Mouse (Mus musculus) kidney, adult 2 months (tissue): ENCODE data around the gene Smarcb1.

Experiments
- CTCF ChIP-seq: fragments of 200-500 bp; conservative IDR thresholded peaks from 2 replicates; pipeline ENCODE4 v1.5.1; 2011; ENCODE audit warnings: low read depth, mild to moderate bottlenecking, control low read depth, low read length, moderate library complexity, mixed read lengths; ENCODE audit not compliant: insufficient read depth, insufficient read length
- POLR2A ChIP-seq: fragments of 200-500 bp; IDR thresholded peaks from one replicate; pipeline ENCODE4 v1.6.1; 2011; ENCODE audit warnings: low read depth, low read length, control low read depth

GRCm38 (mm10) chr10:75913013-75913589 is 8.3 kb downstream of the Smarcb1 start:
- TF ChIP-seq POLR2A (no peak), CTCF (no peak)
